Mouse (Mus musculus) olfactory bulb, adult 2 months (tissue): ENCODE data around the gene 4932414N04Rik.
"Not testable (repeated sequence)": the region's sequence is repeated elsewhere in the genome, so short reads cannot be mapped to it uniquely, and the experiment has no call there.

ENCODE experiments used
- CTCF ChIP-seq: fragments of 200-500 bp; IDR thresholded peaks from 2 replicates; pipeline ENCODE4 v1.5.1; 2012; ENCODE audit warnings: low read depth, mild to moderate bottlenecking, low read length, moderate library complexity; ENCODE audit not compliant: insufficient read depth
- POLR2A ChIP-seq: fragments of 200-500 bp; IDR thresholded peaks from 2 replicates; pipeline ENCODE4 v1.6.1; 2012; ENCODE audit warnings: mild to moderate bottlenecking, low read depth, low read length, moderate library complexity; ENCODE audit not compliant: insufficient read depth

DNA sequence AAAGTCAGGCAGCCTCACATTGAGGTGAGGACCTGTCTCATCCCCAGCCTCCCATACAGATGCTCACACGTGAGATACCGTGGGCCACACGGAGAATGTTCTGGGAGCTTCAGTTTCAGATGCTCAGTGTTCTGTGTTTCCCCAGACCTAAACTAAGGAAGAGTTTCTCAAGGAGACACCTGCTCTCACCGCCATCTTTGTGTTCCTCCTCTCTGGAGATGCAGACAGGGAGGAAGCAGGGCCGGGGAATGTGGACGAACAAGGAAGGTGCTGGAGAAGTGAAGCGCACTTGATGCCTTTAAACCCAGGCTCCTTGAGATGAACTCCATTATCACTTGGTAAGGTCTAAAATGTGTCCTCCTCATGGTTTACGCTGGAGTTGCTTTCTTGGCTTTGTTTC lies 127.4 kb downstream of the 4932414N04Rik start:
- not testable (repeated sequence) for TF ChIP-seq CTCF, POLR2A
